Mouse (Mus musculus) embryonic fibroblast, embryonic 13.5 days (primary cell): ENCODE measurements around the gene CK137956.

Source experiments
- CTCF ChIP-seq: IDR thresholded peaks from 2 replicates; pipeline ENCODE4 v1.5.1; 2011; ENCODE audit warnings: mild to moderate bottlenecking, control low read depth, low read length, moderate library complexity, borderline replicate concordance; ENCODE audit not compliant: insufficient read depth
- POLR2A ChIP-seq: IDR thresholded peaks from 2 replicates; pipeline ENCODE4 v1.6.1; 2011; ENCODE audit warnings: low read depth, mild to moderate bottlenecking, control low read depth, low read length, moderate library complexity

DNA sequence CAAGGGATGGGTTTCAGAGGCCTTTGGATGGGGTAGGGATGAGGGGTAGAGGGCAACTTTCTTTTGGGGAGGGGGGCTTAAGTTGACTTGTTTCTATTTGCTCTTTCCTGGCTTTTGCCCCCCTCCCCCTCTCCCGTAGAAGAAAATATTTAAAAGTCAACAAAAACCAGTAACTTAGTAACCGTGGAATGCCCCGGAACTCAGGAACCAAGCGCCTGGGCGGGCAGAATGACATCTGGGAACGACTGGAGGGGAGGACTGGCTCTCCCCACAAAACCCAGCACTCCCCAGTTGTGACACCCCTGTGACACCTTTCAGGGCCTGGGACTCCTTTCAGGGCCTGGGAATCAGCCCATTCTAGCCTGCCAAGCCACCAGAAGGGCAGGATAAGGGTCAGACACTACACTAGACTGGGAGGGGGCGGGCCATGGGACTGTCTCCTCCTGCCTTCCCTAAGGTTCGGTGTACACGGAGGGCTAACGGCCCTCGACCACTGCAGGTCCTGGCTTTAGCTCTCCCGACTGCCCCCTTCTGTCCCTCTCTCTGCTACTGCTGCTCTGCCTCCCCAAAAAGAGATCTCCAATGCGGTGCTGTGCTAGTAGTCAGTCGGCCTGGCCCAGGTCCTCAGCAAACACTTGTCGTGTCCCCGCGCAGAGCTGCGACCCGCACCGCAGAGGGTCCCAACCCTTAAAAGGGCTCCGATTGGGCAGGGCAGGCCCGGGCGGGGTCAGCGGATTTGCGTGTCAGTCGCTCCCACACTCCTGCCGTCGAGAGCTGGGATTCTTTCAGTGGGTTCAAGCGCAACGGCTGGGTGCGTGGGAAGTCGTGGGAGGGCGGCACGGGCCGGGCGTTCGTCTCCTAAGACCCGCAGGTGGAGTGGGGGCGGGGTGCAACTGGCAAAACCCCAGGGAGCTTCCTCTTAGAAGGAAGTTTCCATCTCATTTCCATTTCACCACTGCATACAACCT is at the start of gene CK137956:
- TF ChIP-seq CTCF = no peak
- no peak for TF ChIP-seq POLR2A
